Mouse (Mus musculus) mesoderm, embryonic 11.5 days (tissue): ENCODE results near the gene Slc6a8.

Source experiments
- DNase-seq: peaks from one replicate; pipeline ENCODE4 v3.0.0-alpha.2; 2012; ENCODE audit warnings: low read depth, low spot score

Slc6a8 gene

GRCm38 (mm10) chrX:73672879-73673618 lies at the start of gene Slc6a8:
TSS of gene Slc6a8 (plus strand) at chrX:73673150.
- peak; percentile 71 for DNase-seq

GRCm38 (mm10) chrX:73626981-73627380 lies 46.0 kb upstream of the Slc6a8 start:
- no peak for DNase-seq

GRCm38 (mm10) chrX:73635425-73635824 lies 37.5 kb upstream of the Slc6a8 start:
- peak; percentile 15 for DNase-seq

GRCm38 (mm10) chrX:73637415-73637814 lies 35.5 kb upstream of the Slc6a8 start:
- no peak for DNase-seq

GRCm38 (mm10) chrX:73639255-73639675 lies 33.7 kb upstream of the Slc6a8 start, which contains the start of gene Dusp9:
TSS of gene Dusp9 (plus strand) at chrX:73639419.
- peak; percentile 69 for DNase-seq

- DNase-seq, result peak; percentile 16
These were observed 33.0 kb upstream of the Slc6a8 start for GRCm38 (mm10) chrX:73639901-73640469.

GRCm38 (mm10) chrX:73645121-73645520 lies 27.8 kb upstream of the Slc6a8 start:
- DNase-seq, result no peak

- DNase-seq, result no peak
These were observed 22.1 kb upstream of the Slc6a8 start for GRCm38 (mm10) chrX:73650869-73651268.

- DNase-seq, result no peak
These were observed 19.6 kb upstream of the Slc6a8 start for GRCm38 (mm10) chrX:73653392-73653791.

- DNase-seq, result peak; percentile 69
These were observed 18.8 kb upstream of the Slc6a8 start for GRCm38 (mm10) chrX:73654177-73654576.

- DNase-seq, result no peak
These were observed 17.4 kb upstream of the Slc6a8 start for GRCm38 (mm10) chrX:73655529-73655928.

GRCm38 (mm10) chrX:73658391-73658790 lies 14.6 kb upstream of the Slc6a8 start:
- DNase-seq, result no peak

- no peak for DNase-seq
These were observed 13.9 kb upstream of the Slc6a8 start for GRCm38 (mm10) chrX:73658936-73659574.

- DNase-seq, result no peak
These were observed 13.2 kb upstream of the Slc6a8 start, which contains the start of gene Pnck for GRCm38 (mm10) chrX:73659575-73660283. TSS of gene Pnck (minus strand) at chrX:73660117.

- no peak for DNase-seq
These were observed 12.7 kb upstream of the Slc6a8 start for GRCm38 (mm10) chrX:73660284-73660665.

GRCm38 (mm10) chrX:73663143-73663542 lies 9.8 kb upstream of the Slc6a8 start:
- DNase-seq, result no peak

- DNase-seq, result peak; percentile 59
These were observed 919 bp upstream of the Slc6a8 start for GRCm38 (mm10) chrX:73672031-73672431.

- no peak for DNase-seq
These were observed 643 bp downstream of the Slc6a8 start for GRCm38 (mm10) chrX:73673619-73673967.

GRCm38 (mm10) chrX:73673968-73674661 lies 1.2 kb downstream of the Slc6a8 start:
- no peak for DNase-seq

- no peak for DNase-seq
These were observed 2.3 kb downstream of the Slc6a8 start for GRCm38 (mm10) chrX:73675231-73675630.

- no peak for DNase-seq
These were observed 3.7 kb downstream of the Slc6a8 start for GRCm38 (mm10) chrX:73676668-73677067.
